Mouse (Mus musculus) layer of hippocampus, postnatal 14 days (tissue): ENCODE data around the gene Cplx2. TPM values are rescaled to one million over a fixed set of nuclear protein-coding genes. Genes with fewer than 3 reads are reported as not detected.

ENCODE experiments used
- DNase-seq, 2 experiments: peaks; one replicate each; pipeline ENCODE4 v3.0.0; 2021 to 2022; ENCODE audit warnings: low spot score in 2 of 2, mixed read lengths in 1 of 2
- total RNA-seq, 2 experiments: library from RNA; stranded (reverse); gene quantifications; 2 replicates each; pipeline ENCODE4 v1.2.3; 2021

The Cplx2 gene
- total RNA-seq, 2 experiments from 2014 or later = 818 to 860 TPM

DNA sequence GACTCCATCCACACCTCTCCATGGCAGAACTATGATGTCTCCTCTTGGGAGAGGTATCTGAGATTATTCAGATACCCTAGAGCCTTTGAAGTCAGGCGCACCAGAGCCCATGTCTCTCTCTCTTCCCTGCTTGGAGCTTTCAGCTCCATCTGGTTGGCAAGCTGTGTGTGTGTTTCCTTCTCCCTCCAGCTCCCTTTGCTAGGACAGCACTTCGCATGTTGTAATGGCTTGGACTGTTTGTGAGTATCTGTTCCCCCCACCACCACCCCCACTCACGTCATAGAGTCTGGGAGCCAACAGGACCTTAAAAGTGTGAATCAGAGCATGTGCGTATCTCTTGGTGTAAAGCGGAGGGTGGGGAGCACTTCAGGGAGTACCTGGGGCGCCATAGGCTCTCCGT is 6.5 kb upstream of the Cplx2 start:
- peak in 1 of 2 experiments; percentile 72 for DNase-seq

DNA sequence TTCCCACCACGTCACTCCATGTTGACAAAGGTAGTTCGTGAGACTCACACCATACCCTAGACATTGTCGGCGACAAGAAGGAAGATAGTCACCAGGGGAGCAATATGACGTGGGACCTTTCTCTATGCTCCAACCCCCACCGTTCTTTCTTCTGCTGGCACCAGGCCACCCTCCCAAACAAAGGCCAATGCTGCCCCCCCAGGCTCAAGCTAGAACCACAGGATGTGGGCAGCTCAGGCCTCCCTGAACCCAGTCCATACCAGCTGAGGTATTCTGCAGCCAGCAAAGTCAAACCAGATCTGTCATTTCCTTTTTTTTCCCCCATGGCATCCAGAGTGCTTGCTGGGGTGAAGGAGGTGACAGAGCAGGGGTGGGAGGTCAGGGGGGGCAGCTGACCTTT is 3.4 kb upstream of the Cplx2 start:
- no peak for DNase-seq

DNA sequence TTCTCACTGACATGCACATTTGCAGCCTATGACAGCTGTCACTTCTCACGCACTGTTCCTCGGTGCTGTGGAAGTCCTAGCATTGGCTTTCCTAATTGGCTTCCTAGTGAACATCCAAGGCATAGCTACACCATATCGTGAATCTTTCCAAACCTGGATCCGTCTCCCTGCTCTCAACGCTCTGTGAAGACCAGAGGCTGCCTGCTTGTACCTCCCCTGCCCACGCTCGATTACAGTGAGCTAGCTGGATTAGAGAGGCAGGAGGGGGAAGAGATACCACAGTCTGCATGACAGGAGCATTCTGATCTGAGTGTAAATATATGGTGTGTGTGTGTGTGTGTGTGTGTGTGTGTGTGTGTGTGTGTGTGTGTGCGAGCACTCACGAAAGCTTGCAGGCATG is 3.0 kb upstream of the Cplx2 start:
- DNase-seq = no peak

- DNase-seq = peak; percentile 76 to 80
Measured at GRCm38 (mm10) chr13:54371387-54372330, 510 bp downstream of the Cplx2 start.

- peak; percentile 89 to 91 for DNase-seq
Measured at GRCm38 (mm10) chr13:54372665-54373064, 1.5 kb downstream of the Cplx2 start.

DNA sequence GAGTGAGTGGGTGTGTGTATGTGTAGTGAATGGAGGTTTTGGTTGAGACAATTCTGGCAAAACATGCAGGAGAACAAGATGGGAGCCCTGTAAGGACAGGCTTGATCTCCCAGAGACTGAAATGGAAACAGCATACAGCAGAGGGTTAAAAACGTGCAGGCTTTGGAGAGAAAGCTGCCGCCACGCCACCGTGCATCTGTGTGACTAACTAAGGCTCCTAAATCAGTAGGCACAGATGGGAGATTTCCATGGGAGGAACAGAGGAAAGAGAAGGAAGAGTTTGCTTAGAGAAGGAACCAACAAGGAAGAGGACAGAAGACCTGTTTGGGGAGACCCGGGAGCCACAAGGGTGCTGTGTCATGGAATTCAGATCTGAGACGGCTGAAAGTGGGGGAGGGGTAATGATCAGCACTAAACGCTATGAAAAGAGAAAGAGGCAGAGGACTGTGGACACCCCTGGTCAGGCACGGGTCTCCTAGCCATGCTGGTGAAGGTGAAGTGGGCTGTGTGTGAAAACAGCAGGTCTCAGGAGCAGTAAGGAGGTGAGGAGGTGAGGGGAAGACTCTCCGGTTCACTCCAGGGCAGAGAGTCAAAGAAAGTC is 3.1 kb downstream of the Cplx2 start:
- no peak for DNase-seq

DNA sequence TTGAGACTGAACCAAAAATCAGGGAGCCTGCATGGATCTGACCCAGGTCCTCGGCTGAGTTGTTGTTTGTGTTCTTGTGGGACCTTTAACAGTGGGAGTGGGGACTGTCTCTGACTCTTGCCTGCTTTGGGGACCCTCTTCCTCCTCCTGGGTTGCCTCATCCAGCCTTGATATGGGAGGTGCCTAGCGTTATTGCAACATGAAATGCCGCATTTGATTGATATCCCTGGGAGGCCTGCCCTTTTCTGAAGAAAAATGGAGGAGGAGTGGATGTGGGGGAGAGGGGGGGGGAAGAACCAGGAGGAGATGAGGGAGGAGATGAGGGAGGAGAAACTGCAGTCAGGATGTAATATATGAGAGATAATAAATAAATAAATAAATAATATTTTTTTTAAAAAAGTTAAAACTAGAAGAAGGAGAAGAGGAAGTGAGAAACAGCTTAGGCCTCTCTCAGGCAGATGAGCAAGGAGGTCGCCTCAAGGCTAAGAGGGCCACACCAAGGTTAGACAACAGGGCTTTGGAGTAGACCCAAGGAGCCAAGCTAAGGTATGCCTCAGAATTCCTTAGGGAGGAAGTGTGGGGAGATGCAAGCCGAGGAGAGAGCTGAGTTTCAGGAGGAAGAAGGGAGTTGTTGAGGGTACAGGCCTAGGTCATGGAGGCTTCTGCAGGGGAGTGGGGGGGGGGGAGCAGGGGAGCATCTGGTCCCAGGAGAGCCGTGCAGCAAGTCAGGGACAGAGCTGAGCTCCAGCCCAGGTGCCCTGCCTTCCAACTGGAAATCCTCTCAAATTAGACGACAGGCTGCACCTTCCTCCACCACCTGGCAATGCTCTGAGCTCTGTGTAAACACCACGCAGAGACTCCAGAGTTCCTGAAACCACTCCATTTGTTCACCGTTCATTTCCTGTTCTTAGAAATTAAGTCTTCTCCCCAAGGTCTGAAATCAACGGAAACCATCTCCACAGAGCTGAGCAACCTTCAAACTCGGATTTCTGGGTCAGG is 4.6 kb downstream of the Cplx2 start:
- DNase-seq = no peak

DNA sequence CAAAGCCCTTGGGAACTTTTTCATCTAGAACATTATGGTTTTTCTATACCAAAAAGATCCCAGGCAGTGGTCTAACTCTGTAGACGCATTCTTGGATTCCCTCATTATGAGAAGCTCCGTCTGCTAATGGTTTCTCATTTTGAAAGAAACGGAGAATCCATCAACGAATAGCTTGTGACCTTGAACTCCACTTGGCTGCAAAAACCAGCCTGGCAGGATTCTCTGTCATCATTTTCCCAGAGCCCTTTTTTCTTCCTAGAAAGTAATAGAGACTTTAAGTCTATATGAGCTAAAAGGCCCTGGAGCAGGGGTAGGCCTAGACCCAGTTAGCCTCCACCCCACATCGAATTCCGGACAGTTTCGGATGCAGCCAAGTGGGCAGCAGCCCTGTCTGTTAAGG is 5.6 kb downstream of the Cplx2 start:
- no peak for DNase-seq

DNA sequence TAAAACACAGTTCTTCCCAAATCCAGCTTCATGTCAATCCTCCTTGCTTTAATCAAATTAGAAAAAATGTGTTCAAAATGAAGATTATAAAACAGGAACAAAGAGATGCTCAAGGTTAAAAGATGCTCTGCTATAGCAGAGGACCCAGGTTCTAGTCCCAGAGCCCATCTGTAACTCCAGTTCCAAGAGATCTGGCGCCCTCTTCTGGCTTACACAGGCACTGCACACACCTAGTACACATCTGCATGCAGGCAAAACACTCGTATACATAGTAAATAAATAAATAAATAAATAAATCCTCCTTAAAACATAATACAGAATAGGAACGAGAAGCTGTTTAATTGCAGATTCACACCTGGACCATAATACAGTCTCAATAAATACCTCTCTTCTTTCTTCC is 6.9 kb downstream of the Cplx2 start:
- DNase-seq = no peak

DNA sequence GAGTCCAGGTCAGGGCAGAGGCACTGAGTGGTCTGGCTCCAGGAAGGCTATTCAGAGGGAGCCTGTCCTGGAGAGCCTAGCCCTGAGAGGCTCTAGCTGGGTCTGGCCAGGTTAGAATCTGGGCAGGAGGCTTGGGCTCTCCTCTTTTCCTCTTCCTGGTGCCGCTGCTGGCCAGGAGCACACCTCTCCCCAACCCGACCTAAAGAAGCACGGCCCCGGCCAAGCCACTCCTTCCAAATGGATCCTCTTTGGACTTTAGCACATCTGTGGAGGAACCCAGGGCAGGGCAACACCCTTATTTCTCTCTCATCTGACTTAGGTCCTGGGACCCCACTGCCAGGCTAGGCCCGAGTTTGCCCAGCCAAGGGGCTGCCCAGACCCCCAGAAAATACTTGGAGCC is 9.3 kb downstream of the Cplx2 start:
- DNase-seq = no peak

GRCm38 (mm10) chr13:54381396-54381795 is 10.2 kb downstream of the Cplx2 start:
- DNase-seq = no peak

DNA sequence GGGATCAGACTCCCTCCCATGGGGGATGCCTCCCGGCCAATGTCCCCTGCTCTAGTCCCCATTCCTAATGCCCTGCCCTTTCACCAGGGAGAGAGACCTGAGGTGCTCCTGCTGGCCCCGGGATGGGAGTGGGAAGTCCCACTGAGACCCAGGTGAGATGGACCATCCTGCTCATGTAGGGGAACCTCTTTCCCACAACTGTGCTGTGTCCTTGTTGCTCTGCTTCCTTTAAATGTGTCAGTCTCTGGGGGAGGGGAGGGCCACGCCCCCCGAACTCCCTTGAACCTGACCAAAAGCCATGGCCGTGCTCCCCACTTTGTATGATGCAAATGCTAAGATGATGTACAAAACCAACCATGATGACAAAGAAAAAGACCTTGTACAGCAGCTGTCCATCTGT is 12.4 kb downstream of the Cplx2 start:
- DNase-seq = no peak

GRCm38 (mm10) chr13:54384518-54384917 is 13.4 kb downstream of the Cplx2 start:
- DNase-seq = no peak

DNA sequence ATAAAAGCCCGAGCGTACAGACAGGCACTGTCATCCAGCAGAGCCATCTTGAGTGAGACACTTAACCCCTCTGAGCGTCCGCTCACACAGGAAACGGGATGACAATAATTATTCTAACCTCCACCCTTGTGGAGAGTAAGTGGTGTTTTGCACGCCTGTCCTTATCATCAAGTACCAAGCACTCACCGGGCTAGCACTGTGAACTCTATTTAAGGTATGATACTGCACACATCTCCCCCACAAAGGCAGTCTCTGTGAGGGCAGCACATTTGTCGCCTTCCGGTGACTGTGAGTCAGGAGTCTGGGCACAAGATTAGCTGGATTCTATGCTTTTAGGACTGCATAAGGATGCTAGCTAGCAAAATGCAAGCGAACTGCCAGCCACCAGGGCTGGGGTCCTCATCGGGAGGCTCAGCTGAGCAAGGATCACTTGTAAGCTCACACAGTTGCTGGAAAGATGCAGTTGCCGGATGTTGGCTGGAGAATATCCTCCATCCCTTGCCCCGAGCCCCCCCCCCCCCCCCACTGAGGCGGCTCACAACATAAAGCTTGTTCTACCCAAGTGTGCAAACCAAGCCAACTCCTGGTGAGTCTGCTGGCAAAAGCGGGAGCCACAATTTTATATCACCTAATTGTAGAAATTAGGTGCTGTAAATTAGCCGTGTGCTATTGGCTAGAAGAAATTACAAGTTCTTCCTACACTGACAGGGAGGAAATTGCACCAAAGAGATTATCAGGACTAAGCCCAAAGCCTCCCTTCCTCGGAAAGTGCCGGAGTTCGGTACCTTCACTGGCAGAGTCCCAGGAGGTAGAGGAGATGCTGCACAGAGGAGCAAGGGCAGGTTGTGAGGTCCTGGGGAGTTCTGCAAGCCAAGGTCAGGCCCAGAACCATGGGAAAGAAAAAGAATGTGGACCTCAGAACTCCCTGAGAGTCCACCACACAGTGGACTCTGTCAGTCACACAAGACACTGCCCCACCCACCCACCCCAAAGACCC is 14.2 kb downstream of the Cplx2 start:
- no peak for DNase-seq

DNA sequence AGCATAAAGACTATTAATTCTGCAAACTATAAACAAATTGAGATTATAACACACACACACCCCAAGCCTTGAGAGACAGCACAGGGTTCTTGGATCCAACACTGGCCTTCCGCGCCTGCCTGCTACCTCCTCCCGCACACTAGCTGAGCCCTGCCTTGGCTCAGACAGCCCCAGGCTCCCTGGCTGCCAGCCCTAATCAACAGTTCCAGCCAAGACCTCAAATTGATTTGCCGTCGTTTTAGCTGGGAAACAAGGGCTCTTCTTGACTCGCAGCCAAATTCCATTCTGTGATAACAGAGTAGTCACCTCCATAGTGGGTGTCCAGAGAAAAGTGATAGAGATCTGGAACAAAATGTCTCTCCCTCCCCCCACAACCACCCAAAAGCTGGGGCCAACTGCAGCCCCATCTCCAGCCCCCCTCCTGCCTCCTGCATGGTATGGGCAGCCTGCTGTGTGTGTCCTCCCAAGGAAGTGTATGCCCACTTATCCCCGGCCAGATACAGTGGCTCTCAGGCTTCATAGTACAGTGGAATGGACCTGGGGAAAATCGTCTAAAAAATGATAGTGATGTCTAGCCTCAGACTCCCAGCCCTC is 18.9 kb downstream of the Cplx2 start:
- peak in 1 of 2 experiments; percentile 77 for DNase-seq

- DNase-seq = peak; percentile 60 to 70
Measured at GRCm38 (mm10) chr13:54390565-54391013, 19.4 kb downstream of the Cplx2 start.

GRCm38 (mm10) chr13:54391313-54391712 is 20.2 kb downstream of the Cplx2 start:
- DNase-seq = peak in 1 of 2 experiments; percentile 50

GRCm38 (mm10) chr13:54397069-54397468 is 25.9 kb downstream of the Cplx2 start:
- peak; percentile 16 to 38 for DNase-seq

DNA sequence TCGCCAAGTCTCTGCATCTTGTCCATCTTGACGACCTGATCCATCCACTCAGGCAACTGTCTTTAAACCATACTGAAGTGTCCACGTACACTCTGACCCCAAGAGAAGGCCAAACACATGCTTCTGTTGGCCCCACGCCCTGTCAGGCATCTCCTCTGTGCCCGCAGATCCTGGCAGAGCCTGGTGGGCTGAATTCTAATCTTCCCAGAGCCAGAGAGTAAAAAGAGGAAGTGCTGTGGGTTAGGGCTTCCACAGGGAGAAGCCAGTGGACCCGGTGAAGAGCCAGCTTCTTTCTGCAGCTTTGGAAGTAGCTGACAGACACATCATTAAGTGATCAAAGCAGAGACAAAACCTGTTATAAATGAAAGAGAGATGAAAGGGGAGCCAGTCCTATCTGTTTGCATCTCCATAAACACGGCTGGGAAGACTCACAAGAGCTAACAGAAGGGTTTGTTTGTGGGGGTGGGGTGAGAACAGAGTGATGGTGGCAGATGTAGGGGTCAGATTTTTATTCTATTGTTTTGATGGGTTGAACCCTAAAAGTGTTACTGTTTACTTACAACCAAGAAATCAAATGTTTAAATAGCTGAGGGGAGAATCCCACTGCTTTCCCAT is 29.5 kb downstream of the Cplx2 start:
- DNase-seq = no peak
